Mouse (Mus musculus) T-cell, adult 2 months (primary cell): ENCODE results near the gene Celsr2.

Experiments used
- DNase-seq: peaks from one replicate; pipeline ENCODE4 v3.0.0; 2022; ENCODE audit warnings: low spot score

Gene Celsr2

GRCm38 (mm10) chr3:108411754-108412121 is 3.6 kb downstream of the Celsr2 start:
- DNase-seq = no peak

GRCm38 (mm10) chr3:108411026-108411753 is 4.2 kb downstream of the Celsr2 start:
- no peak for DNase-seq

- DNase-seq = no peak
Observed at GRCm38 (mm10) chr3:108410359-108410714, 5.0 kb downstream of the Celsr2 start.

- DNase-seq = no peak
Observed at GRCm38 (mm10) chr3:108409656-108410358, 5.5 kb downstream of the Celsr2 start.

DNA sequence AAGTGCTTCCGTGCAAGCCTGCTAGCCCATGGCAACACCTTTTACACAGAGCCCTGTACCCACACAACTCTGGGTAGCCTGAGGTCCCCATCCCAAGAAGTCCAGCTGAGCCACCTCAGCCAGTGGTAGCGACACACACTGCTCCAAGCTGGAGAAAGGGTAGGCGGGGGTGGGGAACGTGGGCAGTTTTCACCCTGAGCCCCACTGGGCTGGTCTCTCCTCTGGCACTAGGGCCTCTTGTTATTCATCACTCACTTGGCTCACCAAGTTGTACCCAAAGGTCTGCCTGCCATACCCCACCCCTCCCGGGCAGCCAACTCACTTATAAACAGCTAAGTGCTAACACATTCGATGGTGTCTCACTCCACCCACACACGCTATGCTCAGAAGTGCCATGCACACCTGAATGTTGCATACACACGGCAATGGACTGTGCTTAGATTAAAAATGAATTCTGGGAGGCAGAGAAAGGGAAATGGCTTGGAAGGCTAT is 6.8 kb downstream of the Celsr2 start:
- no peak for DNase-seq

GRCm38 (mm10) chr3:108406306-108406885 is 9.0 kb downstream of the Celsr2 start:
- no peak for DNase-seq

- no peak for DNase-seq
Observed at GRCm38 (mm10) chr3:108405536-108406305, 9.6 kb downstream of the Celsr2 start.

DNA sequence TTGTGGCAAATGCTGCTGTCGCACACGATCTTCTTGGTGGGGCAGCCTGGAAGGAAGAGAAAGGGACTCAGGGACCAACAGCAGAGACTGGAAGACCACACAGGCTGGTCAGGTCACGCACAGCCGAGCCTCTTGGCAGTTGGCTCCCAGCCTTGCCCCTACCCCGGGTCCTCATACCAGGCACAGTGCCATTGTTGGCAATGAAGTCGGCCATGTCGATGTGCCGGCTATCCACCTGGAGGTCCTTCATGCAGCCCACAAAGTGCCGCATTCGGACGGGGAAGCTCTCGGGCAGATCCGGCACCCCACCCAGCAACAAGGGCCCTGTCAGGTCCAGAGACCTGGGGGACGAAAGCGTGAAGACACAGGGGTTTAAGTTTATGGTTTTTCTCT is 12.8 kb downstream of the Celsr2 start:
- DNase-seq = no peak

- peak; percentile 96 for DNase-seq
Observed at GRCm38 (mm10) chr3:108401692-108402527, 13.4 kb downstream of the Celsr2 start.

DNA sequence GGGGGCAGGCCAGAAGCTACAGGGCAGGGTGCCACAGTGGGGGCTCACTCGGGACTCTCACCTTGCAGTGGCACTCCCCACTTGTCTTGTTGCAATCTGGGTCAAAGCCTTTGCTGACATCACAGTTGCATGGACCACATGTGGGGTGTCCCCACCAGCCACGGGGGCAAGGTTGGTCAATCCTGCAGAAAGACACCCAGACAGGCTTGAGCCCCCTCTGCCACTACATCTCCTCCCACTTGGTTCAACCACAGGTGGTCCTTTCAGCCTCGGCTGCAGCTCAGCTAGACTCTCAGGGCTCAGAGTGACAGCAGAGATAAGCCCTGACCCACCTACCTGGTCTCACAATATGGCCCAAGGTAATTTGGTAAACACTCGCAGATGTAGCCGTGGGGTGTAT is 14.9 kb downstream of the Celsr2 start:
- DNase-seq = no peak

- DNase-seq = no peak
Observed at GRCm38 (mm10) chr3:108398281-108398680, 17.1 kb downstream of the Celsr2 start.

DNA sequence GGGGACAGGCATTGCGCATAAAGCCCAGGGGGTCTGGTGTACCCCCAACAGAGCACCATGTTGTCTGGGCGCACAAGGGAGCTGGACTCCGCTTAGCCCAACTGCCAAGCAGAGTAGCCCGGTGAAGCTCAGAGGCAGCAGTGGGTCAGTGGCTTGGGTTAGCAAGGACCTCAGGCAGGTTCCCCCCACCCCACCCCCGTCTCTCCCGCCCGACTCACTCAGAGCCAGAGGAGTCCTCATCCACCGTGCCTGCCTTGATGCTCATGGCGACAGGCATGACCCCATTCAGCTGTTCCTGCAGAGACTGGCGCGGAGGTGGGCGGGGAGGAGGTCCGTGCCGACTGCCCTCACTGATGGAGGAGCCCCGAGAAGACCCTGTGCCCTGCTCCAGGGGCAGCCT is 22.6 kb downstream of the Celsr2 start:
- no peak for DNase-seq

DNA sequence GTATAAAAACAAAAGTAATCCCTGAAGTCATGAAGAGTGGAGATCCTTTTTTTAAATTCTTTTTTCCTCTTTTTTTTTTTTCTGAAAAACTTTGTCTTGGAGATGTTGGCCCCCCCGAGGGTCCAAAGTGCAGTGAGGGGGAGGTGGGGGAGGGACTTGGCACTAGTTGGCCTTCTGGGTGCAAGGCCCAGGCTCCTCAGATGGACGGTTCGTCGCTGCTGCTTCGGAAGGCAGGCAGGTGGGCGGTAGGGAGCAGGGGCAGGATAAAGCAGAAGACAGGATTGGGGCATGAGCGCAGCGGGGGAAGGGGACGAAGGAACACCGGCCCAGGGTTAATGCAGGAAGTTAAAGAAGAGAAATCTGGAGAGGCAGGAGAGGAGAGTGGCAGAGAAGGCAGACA is 23.1 kb downstream of the Celsr2 start:
- no peak for DNase-seq

- peak; percentile 92 for DNase-seq
Observed at GRCm38 (mm10) chr3:108389111-108389545, 26.2 kb downstream of the Celsr2 start.

GRCm38 (mm10) chr3:108386186-108386585 is 29.2 kb downstream of the Celsr2 start:
- no peak for DNase-seq

DNA sequence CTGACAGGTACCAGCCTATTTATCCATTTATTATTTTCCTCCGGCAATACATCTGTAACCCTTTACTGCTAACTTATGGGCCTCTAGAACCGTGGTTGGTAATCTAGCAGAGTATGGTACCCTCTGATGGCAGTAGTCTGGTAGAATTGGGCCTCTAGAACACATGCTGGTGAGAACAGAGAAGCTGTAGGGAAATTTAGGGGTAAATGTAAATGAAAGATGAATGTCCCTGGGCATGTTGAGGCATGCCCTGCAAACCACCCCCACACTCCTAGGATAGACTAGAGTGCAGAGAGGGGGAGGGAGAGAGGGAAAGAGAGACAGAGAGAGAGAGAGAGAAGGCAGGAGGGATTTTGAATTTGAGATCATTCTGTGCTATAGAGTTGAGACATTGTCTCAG is 30.9 kb downstream of the Celsr2 start:
- DNase-seq = no peak

- DNase-seq = peak; percentile 32
Observed at GRCm38 (mm10) chr3:108383485-108384354, 31.6 kb downstream of the Celsr2 start, which contains the start of gene Psrc1. Gene Psrc1, plus strand, starts transcription at chr3:108383839.

- no peak for DNase-seq
Observed at GRCm38 (mm10) chr3:108381945-108382875, 33.1 kb downstream of the Celsr2 start.

DNA sequence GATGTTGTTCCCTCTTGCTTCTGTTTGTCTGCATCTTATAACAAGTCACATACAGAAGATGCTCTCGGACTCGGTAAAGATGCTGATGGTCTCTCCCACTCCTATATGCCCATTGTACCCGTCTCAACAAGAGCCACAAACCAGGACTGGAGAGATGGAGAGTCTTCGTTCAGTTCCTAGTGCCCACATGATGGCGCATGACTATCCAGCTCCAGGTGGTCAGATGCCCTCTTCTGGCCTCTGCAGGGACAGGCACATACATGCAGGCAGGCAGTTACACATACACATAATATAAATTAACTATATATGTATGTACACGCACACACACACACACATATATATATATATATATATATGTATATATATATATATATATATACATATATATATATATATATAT is 34.7 kb downstream of the Celsr2 start:
- DNase-seq = no peak
